Mouse (Mus musculus) ES-Bruce4 (cell line): ENCODE data around the gene Zfp58.

Experiments used
- CTCF ChIP-seq: IDR thresholded peaks from one replicate; pipeline ENCODE4 v1.8.1; 2011; ENCODE audit warnings: low read depth, low read length
- POLR2A ChIP-seq: IDR thresholded peaks from one replicate; pipeline ENCODE4 v1.8.1; 2011; ENCODE audit warnings: low read length; ENCODE audit not compliant: insufficient read depth

GRCm38 (mm10) chr13:67527049-67527730 lies 26.8 kb upstream of the Zfp58 start:
- TF ChIP-seq POLR2A (no peak), CTCF (no peak)
